Mouse (Mus musculus) layer of hippocampus, adult 9-10 months (tissue): ENCODE measurements at regions not wholly inside any gene's neighbourhood (a gene's known extent, or its start where the extent isn't known, plus 50 kb on each side); places are given as distances from the start of the nearest gene placed in this dataset.

Source experiments
- DNase-seq: peaks from one replicate; pipeline ENCODE4 v3.0.0; 2022; ENCODE audit warnings: low spot score

DNA sequence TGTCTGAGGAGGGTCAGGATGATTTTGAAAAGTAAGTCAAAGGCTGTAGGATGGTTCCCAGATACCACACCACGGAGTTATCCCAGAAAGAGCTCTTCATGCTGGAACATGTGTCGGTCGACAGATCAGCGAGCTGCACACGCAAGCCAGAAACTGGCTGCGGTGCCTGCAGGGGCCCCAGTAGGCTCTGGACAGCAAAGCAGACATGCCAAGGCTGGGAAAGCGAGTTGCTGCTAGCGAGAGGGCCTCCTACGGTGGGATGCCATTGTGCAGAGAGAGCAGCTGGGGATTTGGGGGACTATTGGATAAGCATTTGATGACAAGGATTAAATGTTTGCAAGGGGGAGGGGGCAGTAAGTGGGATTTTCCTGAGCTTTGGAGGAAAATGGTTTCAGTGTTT is 145.4 kb upstream of the Cops8 start:
- no peak for DNase-seq

- DNase-seq: no peak
These were observed 144.6 kb upstream of the Cops8 start for GRCm38 (mm10) chr1:90458176-90458575.

DNA sequence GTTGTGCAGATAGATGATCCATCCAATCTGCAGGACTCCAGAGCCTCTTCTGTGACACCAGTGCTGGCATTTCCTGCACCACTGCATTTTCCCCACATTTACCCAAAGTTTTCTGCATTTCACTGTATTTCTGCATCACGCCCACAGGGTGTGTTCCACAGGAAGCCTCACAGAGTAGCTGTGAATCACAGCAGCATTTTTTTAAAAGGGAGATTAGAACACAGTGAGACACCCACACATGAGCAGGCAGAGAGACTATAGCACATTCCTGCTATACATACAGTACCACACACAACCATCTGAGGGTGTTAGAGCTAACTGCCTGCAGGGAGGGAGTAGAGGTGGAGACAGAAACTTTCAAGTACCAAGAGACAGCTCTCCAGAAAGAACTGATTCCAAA is 141.1 kb upstream of the Cops8 start:
- no peak for DNase-seq

DNA sequence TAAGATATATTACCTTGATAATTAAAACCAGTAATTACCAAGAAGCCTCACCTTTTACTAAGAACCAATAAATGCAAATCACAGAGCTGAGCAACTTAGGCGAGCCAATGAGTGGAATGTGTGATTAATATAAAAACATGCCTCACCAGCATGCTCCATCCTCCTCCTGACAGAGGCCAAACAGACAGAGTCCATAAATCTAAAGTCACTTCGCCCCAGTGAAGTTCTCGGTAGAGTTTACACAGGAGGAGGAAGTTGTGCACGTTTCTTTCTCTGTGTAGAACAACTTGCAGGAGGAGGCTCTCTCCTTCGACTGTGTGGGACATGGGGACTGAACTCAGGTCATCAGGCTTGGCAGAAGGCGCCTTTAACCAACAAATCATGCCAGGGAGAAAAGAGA is 139.5 kb upstream of the Cops8 start:
- no peak for DNase-seq

DNA sequence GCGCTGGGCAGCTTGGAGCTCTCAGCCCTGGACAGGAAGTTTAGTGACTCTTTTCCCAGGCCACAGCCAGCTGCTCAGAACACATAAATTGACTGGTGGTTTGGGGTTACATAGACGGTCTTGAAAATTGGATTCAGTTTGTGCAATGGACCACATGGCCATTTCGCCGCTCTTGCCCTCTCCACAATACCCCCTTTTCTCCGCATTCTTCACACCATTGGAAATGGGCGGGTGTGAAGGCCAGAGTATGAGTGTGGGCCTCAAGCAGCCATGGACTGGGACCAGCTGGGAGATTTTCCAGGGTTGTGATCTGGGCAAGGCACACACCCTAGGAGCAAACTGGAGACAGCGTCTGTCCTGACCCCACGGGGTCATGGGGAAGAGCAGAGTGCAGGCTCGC is 135.1 kb upstream of the Cops8 start:
- DNase-seq: no peak

DNA sequence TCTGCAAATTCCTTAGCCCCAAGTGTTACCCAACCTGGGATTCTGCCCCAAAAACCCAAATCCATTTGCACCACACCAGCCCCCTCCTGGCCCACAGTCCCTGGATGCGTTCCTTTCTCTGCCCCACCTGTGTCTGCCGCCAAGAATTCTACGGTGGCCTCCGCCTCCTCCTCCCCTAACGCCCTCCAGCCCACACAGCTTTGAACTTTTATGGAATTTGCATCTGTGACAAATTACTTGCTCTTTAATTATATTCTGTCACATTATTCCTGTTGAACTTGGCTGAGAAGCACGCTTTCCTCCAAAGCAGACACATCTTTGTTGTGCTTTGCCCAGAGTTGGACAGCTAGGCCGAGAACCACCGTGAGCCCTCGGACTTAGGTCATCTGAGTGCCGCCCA is 131.8 kb upstream of the Cops8 start:
- no peak for DNase-seq

- DNase-seq: no peak
These were observed 131.0 kb upstream of the Cops8 start for GRCm38 (mm10) chr1:90471806-90472205.

DNA sequence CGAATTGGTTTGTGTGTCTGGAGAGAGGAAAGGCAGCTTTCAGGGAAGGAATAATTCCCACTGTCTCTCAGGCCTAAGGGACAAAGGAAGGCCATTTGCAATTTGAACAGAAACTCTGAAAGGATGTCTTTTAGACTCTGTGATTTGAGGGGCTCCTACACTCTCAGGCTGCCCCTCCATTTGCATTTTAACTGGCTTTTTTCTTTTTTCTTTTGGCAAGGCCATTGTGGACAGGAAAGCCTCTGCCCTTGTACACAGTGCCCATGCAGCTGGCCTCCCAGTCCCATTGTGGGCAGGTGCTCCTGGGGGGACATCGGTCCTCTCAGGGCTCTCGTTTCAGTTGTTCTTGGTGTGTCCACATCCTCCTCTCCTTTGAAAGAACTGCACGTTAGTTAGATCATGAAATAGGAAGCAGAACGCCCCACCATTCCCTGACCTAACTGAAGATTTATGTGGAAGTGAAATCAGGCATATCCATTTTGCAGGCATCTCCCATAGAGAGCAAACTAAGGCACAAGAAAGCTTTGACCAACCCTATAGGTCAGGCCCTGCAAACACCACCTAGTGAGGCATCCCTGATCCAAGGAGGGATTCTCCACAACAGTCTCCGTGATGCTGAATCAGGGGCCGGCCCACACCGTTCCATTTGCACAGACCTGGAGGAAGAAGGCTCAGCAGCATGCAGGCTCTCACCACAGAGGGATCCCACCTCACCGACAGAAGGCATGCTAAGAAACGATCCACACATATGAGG is 127.5 kb upstream of the Cops8 start:
- no peak for DNase-seq

- DNase-seq: no peak
These were observed 126.1 kb upstream of the Cops8 start for GRCm38 (mm10) chr1:90476556-90477243.

DNA sequence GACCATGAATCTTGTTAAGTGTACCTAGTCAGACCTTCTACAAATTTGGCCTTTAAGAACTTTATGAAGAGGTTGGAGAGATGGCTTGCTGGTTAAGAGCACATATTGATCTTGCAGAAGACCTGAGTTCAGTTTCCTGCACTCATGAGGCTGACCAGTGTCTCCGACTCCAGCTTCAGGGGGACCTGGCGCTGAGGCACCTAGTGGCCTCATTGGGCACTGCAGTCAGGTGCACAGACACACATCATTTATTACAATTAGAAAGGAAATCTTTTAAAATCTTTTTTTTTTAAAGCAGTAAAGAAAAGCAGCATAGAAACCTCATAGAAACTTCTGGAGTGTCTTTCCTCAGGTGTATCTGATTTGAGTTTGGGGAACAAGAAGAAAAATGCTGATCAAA is 123.9 kb upstream of the Cops8 start:
- DNase-seq: no peak

DNA sequence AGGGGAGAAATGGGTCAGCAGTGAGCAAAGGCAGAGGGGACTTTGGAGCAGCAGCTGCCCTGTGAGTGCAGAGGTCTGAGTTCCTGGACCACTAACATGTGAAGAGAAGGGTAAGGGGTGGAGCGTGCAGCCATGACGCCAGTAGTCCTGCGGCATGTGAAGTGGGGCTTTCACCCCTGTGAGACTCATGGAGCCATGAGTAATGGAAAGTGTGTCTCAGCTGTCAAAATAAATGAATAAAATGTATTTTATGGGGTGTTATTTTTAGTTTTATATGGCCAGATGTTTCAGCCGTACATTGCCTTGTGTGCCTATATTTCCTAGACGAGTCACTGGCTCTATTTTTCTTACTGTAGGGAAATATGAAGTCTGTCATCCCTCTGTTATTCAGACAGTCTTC is 121.5 kb upstream of the Cops8 start:
- DNase-seq: no peak

GRCm38 (mm10) chr1:90481708-90482107 is 121.1 kb upstream of the Cops8 start:
- DNase-seq: no peak

DNA sequence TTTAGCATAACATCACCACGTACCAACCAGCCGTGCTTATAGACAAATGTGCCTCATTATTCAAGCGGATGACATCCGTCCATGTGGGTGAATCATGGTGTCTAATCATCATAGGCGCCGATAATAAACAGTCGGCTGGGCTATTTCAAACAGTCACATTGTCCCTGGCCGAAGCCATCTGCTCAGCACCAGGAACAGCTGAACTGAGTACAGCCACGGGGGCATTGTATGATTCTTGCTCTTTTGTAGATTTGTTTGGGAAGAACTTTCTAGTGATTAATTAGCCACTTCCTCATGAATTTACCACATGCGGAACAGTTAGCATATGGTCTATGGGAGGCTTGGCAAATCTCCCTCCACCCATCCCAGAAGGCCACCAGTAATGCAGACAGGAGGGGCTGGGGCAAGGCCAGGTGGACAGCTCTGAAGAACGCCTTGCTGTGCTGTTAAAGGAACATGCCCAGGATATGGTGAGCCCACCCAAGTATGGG is 116.4 kb upstream of the Cops8 start:
- peak; percentile 37 for DNase-seq

DNA sequence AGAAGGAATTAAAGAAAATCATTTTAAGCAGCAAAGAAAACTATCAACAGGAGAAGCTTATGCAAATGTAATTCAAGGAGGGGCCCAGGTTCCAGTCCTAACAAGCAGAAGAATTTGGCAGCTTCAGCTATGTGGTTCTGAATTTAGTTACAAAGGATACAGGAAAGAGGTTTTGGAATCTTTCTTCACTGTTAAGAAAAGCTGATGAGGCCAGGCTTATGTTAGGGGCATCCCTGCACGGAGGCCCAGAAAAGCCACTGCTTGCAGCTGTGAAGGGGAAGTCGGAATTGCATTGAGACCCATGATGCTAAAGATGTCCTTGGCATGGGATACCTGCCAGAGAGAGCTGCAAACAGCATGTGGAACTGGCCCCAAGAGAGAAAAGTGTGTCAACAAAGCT is 114.9 kb upstream of the Cops8 start:
- DNase-seq: no peak

- no peak for DNase-seq
These were observed 113.8 kb upstream of the Cops8 start for GRCm38 (mm10) chr1:90488991-90489390.

DNA sequence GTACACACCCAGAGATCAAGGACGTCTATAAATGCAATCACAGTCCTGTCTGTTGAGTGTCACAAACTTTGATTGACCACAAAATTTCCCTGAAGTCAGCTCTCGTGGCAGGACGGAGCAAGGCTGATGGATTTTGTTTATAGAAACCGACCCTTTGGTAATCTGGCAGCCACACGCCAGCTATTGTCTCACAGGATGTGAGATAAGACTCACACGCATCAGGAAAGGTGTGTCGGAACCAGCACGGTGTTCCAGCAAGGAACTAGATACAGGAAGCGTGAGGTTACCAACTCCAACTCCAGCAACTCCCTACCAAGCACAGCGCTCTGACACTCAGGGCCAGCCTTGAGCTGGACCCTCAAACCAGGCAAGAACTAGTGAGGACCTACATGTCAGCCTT is 112.4 kb upstream of the Cops8 start:
- no peak for DNase-seq

GRCm38 (mm10) chr1:90493481-90493880 is 109.3 kb upstream of the Cops8 start:
- DNase-seq: no peak

DNA sequence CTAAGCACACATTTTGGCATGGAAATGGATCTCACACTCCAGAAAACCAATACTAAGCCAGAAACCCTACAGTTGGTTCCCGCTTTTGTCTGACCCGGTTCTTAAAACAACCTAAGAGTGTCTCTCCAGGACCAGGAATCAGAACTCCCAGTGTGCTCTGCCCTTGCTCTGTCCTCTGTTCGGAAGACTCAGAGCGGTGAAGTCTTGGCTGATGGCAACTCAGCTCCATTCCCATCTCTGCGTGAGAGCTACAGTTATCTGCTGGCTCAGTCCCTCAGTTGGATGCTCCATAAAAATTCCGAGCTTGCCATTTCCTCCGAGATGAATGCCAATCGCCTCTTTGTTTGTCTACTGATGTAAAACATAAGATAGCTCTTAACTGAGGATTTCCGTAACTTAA is 107.6 kb upstream of the Cops8 start:
- DNase-seq: no peak

DNA sequence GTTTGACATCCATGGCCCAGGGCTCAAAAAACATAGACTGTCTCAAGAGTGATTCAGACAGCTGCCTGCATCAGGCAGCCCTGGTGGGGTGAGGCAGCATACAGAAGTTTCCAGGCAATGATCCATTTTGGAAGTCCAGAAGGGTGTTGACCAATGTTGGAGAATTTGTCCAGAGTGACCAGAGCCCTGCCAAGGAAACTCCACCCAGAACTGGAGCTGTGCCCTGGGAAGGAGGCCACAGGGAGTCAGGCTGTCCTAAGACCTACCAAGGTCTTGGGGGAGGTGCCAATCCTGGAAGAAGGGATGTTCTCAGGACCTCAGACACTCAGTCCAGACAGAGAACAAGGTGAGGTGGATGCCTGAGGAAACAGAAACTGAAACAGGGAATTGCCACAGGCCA is 105.2 kb upstream of the Cops8 start:
- DNase-seq: no peak

DNA sequence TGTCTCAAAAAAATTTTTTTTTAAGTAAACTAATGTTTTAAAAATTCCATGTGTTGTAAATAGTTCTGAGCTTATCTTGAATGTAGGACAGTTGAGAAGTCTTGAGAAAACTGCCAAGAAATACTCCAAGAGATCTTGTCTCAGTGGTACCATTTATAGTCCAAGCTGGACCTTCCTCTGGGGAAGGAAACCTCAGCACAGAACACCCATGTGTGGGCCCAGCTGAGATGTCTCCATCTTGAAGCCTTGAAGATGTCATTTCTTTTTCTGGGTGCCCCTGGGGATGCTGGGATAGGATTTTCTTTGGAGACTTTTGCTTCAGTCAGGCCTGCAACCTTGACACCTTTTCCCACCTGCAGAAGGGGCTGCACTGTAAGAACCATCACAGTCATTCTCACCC is 101.4 kb upstream of the Cops8 start:
- no peak for DNase-seq

GRCm38 (mm10) chr1:90502371-90502770 is 100.4 kb upstream of the Cops8 start:
- DNase-seq: no peak

GRCm38 (mm10) chr1:90502771-90503540 is 99.8 kb upstream of the Cops8 start:
- DNase-seq: no peak

DNA sequence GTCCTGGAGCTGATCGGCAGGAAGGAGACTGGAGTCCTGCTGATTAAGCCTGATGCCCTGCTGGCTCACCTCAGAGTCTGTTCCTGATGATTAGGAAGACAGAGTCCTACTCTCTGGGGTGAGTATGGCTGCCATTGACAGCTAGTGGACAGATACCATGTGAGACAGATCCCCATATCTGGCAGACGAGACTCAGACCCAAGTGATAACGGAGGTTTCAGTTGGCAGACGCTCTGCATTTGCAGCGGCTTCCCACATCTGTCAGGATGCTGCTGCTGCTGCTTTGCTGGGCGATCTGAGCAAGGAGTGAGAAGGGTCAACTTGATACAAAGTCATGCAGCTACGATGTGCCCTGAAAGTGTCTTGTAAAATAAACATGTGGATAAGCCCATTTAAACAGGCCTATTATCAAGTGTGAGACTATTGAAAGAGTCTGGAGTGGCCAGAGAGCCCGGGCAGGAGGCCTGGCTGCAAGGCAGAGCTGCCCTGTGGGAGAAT is 98.1 kb upstream of the Cops8 start:
- no peak for DNase-seq
